Mouse (Mus musculus): ENCODE measurements around the gene Elovl4.

Elovl4 gene

DNA sequence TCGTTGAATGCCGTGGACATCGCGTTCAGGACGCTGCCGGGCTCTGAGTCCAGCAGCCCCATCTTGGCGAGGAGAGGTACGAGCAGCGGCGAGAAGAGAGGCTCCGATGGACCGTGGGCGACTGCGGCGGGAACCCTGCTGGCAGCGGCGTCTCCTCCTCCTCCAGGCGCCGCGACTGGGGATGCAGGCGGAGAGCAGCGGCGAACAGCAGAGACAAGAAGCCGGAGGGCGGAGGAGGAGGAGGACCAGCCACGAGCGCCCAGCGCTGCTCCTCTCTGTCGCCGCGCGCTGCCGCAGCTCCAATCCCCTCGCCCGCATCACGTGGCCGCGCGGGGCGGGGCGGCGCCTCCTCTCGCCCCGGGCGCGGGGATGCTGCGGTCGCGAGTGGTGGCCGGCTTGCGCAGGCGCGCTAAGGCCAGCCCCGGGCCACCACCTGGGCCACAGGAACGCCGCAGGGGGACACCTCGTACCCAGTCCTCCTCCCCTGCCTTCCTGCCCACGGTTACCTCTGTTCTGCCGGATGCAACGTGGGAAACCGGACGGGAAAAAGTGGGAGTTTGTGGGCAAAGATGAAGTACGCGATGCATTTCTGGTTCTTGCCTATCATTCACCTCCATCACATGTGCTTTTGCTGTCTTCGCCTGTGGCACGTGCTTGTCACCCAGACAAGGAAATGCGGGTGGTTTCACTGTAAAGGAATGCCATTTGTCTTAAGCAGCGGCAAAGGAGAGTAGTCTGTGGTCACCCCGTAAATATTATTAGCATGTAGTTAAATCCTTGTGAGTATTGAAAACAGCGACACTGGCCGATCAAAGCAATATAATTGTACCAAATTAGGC is at the start of gene Elovl4:
Gene Elovl4, minus strand, starts transcription at position 301 of the 839 bp plus-strand sequence.
- DNase-seq (ENCODE audit: low read depth) = no peak

DNA sequence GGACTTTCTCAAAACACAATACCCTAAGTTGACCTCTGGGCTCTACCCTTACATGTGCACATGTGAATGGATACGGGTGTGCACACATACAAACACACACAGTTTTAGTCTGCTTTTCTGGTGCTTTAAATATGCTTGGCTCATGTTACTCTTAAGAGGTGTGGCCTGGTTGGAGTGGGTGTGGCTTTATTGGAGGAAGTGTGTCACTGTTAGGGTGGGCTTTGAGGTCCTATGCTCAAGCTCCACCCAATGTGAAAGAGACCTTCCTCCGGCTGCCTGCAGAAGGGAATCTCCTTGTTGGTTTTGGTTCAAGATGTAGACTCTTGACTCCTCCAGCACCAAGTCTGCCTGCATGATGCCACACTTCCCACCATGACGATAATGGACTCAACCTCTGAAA is 46.4 kb upstream of the Elovl4 start:
- DNase-seq (ENCODE audit: low read depth) = no peak

- no peak for DNase-seq (ENCODE audit: low read depth)
Measured at GRCm38 (mm10) chr9:83834748-83835313, 28.8 kb upstream of the Elovl4 start.

GRCm38 (mm10) chr9:83833811-83834747 is 28.0 kb upstream of the Elovl4 start, which contains the start of gene Ttk:
TSS of gene Ttk (plus strand) at chr9:83834689.
- peak; percentile 92 for DNase-seq (ENCODE audit: low read depth)

GRCm38 (mm10) chr9:83831152-83831551 is 25.1 kb upstream of the Elovl4 start:
- no peak for DNase-seq (ENCODE audit: low read depth)

GRCm38 (mm10) chr9:83829896-83830295 is 23.8 kb upstream of the Elovl4 start:
- peak; percentile 51 for DNase-seq (ENCODE audit: low read depth)

DNA sequence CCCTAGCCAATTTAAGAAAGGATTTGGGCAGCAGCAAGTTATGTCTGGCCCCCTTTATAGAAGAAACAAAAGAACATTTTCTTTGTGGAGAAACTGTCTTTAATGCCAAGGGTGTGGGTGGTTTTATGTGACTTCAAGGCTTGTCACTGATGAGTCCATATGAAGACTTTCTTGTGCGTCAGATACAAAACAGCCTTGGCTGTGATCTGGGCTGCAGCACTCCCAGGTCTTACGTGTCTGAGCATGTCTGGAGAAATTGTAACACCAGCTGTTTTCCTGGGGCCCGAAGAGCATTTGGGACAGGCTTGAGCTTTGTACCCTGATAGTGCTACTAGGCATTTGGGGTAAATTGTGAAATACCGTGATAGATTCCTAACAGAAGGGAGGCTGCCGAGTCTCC is 16.8 kb upstream of the Elovl4 start:
- no peak for DNase-seq (ENCODE audit: low read depth)

DNA sequence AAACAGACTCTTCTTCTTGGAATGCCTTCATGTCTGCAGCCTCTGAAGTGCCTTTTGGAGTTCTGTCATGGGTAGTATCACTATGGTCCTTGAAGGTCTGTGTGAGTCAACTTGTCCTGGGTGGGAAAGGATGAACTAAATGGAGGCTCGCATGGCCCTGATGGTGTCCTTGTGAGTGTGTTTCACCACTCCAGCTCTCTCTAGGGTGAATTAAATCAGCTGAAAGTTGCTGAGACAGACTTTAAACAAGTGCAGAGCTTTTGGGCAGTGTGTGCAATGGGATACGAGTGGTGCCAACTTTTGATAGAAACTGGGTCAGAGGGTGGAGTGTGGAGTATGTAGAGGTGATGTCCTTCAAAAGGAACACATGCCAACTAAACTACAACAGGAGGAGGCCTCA is 14.9 kb upstream of the Elovl4 start:
- no peak for DNase-seq (ENCODE audit: low read depth)

- no peak for DNase-seq (ENCODE audit: low read depth)
Measured at GRCm38 (mm10) chr9:83819188-83819587, 13.1 kb upstream of the Elovl4 start.

DNA sequence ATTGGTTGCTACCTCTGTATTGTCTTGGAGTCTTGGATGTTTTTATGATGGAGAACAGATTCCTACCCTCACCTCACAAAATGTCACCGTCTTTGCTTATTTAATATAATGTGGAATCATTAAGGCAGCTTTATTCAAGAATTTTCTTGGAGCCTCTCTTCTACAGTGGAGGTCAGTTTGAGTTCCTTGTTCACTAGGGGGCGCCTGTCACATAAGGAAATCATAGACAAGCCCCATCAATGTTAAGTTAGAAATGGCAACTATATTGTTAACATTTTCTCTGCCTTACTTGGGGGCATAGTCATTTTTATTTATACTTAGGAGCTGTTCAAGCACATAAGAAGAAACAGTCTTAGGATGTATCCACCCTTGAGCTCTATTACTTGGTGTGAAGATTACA is 1.5 kb upstream of the Elovl4 start:
- DNase-seq (ENCODE audit: low read depth) = peak; percentile 71

GRCm38 (mm10) chr9:83805164-83805976 is 707 bp downstream of the Elovl4 start:
- DNase-seq (ENCODE audit: low read depth) = no peak

DNA sequence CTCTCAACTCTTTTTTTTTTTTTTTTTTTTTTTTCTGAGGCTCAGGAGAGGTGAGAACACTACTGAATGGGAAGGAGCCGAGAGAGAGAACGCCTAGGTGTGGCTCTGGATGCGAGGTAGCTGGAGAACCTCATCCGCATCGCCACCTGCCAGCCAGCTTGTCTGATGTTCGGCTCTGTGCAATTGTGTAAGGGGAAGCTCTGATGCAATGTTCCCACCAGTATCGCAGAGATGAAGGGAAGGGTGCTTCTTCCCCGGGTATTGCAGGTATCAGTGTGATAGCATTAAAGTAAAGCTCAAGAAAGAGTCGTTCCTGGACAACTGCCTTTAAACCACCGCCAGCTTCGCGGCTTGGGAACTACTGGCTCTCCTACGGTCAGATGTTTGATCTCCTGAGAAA is 1.7 kb downstream of the Elovl4 start:
- no peak for DNase-seq (ENCODE audit: low read depth)

DNA sequence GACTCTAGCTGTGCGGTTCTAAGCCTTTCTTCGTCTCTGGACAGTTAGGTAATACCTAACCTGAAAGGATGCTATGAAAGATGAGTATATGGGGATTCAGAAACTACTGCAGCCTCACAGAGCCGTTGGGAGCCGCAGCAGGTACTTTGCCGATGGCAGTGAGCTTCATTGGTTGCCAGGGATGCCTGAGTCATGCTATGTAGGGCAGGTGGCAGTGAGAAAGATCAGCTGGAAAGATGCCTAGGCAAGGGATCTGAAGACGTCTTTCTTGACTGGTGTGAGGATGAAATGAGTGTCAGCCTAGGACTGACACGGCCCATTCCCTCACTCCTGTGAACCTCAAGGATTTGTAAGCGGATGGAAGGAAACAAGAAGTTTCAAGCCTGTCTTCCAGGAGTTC is 8.2 kb downstream of the Elovl4 start:
- no peak for DNase-seq (ENCODE audit: low read depth)

DNA sequence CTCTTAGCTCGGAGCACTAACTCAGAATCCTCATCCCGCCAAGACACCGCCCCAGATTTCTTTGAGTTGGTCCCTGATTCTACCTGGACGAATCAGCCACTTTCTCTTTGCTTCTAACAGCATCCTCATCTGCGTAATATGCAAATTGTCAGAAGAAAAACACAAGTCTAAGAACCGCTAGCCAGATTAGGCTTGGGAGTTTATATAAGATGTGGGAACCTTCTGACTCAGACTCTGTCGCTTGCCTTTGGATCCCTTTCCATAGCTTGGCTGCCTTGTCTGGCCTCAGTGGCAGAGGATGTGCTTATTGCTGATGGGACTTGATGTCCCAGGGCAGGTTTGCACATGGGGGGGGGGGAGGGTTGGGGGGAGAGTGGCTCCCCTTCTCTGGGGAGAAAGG is 9.2 kb downstream of the Elovl4 start:
- no peak for DNase-seq (ENCODE audit: low read depth)

- DNase-seq (ENCODE audit: low read depth) = no peak
Measured at GRCm38 (mm10) chr9:83789326-83789725, 16.8 kb downstream of the Elovl4 start.

DNA sequence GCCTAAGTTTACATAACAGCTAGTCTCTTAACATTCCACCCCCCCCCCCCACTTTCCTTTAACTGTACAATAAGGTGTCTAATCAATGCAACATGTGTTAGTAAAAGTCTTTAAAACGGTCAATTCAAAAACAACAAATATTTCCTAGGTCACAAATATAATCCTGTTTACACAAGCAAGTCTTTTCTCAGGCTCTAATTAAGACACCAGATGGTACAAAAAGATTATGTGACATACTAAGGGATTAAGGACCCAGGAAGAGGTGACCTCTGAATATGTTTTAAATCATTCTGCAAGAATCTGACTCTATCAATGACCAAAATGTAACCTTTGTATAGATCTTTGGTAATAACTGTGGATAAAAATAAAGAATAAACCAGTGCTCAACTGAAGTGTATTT is 20.6 kb downstream of the Elovl4 start:
- no peak for DNase-seq (ENCODE audit: low read depth)

GRCm38 (mm10) chr9:83778317-83778960 is 27.6 kb downstream of the Elovl4 start:
- DNase-seq (ENCODE audit: low read depth) = no peak

GRCm38 (mm10) chr9:83761318-83761717 is 44.8 kb downstream of the Elovl4 start:
- no peak for DNase-seq (ENCODE audit: low read depth)

GRCm38 (mm10) chr9:83731877-83732276 is 74.2 kb downstream of the Elovl4 start:
- DNase-seq (ENCODE audit: low read depth) = no peak

DNA sequence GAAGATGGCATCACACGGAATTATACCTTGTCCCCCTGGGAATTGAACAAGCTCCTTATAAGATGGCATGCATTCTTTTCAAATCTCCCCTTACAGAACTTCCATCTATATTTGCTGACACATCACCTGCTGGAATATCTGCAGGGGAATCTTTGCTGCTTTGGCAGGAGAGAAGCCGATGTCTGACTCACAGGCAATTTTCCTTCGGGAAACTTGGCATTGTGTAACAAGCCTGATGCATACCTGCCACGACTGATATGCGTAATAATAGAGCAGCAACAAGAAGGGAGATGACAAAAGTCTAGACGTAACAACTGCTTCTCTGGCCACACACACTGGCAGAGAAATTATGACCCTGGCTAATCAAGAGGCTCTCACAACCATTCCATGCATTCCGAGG is 75.2 kb downstream of the Elovl4 start:
- DNase-seq (ENCODE audit: low read depth) = no peak
